Mouse (Mus musculus) right cerebral cortex, postnatal 4 days (tissue): ENCODE measurements around the gene 1700067K01Rik.
"Not testable (repeated sequence)": the region's sequence is repeated elsewhere in the genome, so short reads cannot be mapped to it uniquely, and the experiment has no call there.

Source experiments
- DNase-seq: peaks from one replicate; pipeline ENCODE4 v3.0.0-alpha.2; 2022

The 1700067K01Rik gene

DNA sequence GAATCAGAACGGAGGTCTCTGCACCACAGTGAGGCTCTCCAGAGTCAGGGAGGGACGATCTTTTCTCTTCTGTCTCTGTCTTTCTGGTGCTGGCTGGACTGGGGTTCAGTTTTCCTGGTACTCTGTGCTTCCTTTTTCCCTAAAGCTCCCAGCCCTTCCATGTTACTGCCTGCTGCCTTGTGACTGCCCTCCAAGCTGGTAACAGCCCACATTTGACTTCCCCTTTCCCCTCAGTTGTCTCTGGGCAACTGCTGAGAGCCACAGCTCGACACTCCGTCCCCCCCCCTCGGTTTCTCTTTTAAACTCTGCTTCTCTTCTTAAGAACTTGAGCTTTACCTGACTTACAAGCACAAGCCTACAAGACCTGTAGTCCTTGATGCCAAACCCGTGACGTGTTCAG lies 12.1 kb upstream of the 1700067K01Rik start:
- DNase-seq = no peak

DNA sequence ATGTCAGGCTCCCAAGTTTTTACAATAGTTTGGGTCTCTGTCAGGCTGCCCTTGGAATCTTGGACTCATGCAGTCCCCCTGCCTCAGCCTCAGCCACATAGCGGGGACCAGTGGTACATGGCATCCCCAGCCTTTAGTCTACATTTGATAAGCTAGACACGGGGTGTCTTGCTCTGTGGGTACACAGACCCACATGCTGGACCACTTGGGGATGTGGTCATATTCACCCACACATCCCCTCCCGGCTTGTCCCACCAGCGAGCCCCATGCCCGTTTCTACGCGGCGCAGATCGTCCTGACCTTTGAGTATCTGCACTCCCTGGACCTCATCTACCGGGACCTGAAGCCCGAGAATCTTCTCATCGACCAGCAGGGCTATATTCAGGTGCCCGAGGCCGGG lies 11.1 kb upstream of the 1700067K01Rik start:
- DNase-seq = no peak

- DNase-seq = no peak
These were observed 8.8 kb upstream of the 1700067K01Rik start for GRCm38 (mm10) chr8:83992488-83992887.

DNA sequence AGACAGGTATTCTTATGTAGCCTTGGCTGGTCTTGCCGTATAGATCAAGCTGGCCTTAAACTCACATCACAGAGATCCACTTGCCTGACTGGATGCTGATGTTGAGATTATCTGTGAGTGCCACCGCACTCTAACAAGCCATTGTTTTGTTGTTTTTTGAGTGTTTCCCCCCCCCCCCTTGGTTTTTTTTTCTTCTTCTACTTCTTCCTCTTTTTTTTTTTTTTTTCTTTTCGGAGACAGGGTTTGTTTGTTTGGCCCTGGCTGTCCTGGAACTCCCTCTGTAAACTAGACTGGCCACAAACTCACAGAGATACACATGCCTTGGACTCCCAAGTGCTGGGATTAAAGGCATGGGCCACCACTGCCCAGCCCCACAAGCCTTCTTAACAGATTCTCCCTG lies 7.3 kb upstream of the 1700067K01Rik start:
- DNase-seq = no peak

DNA sequence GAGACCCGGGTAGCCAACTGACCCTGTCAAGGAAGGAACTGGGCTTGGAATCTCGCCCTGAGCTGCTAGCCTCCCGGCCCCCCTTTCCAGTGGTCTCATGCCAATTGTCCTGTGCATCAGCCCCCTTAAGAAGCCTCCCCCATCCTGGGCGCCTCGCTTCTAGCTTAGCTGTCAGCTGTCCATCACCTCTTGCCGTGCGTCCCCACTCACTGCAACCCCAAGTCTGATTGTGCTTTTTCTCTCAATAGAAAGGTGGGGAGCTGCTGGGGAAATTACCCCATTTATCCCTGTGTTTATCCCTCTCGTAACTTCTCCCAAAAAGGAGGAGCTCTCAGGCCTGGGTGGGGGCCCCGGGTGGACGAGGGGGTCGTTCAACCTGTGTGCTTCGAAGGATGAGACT lies 5.3 kb upstream of the 1700067K01Rik start:
- DNase-seq = no peak

DNA sequence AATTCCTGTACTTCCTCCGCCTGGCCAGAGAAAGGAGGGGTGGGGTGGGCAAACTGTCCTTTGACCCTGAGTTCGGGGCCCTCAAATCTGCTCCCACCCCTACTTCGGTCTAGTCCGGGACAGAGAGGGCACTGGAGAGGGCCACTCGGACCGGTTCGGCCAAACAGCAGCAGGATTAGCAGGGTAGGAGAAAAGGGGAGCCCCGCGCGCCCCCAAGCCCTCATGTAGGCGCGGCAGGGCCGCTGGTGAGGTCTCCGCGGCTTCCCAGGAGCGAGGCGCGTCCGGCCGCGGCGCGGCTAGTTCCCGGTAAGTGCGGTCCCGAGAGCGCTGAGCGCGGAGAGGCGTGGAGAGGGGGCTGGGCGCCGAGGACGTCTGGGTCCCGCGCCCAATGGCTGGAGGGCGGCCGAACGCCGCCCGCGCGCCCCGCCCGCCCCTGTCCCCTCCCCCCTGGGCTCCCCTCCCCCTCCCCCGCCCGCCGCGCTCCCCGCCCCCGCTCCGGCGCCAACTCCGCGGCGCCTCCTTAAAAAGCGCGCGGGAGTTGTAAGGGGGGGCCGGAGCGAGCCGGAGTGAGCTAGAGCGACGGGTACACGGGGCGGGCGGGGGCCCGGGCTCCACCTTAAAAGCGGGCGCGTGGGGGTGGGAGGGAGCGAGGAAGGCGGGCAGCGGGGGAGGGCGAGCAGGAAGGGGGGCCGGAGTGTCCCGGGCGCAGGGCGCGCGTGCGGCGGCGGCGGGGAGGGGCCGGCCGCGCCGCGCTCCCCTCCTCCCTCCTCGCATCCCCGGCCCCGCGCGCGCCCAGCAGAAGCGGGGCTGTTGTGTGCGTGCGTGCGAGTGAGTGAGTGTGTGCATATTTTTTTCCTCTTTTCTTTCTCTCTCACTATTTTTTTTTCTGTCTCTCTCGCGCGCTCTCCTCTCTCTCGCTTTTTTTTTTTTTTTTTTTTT lies 4.5 kb upstream of the 1700067K01Rik start:
- peak; percentile 80 for DNase-seq

- peak; percentile 68 for DNase-seq
These were observed 3.7 kb upstream of the 1700067K01Rik start, which contains the start of gene Samd1 for GRCm38 (mm10) chr8:83997511-83998141. Gene Samd1 (plus strand): TSS chr8:83997672.

GRCm38 (mm10) chr8:83998231-83999056 lies 2.9 kb upstream of the 1700067K01Rik start:
- DNase-seq = peak; percentile 62

DNA sequence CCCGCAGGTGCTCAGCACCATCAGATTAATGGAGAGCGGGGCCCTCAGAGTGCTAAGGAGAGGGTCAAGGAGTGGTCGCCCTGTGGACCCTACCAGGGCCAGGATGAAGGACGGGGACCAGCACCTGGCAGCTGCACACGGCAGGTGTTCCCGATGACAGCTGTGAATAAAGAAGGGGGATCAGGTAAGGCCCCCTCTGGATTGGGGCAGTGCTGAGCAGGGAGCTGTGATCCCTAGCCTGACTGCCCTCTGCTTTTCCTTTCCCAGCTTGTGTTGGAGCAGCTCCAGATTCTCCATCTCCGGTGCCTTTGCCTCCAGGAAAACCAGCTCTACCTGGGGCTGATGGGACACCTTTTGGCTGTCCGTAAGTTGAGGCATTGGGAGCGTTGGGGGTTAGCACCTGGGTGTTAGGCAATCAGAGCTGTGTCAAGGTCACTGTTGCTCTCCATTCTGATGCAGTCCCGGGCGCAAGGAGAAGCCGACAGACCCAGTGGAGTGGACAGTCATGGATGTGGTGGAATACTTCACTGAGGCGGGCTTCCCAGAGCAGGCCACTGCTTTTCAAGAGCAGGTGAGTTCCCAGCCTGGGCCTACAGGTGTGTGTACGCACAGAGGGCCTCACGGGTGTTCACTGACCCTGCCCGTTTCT lies 2.1 kb upstream of the 1700067K01Rik start:
- no peak for DNase-seq

GRCm38 (mm10) chr8:83999825-84000224 lies 1.5 kb upstream of the 1700067K01Rik start:
- no peak for DNase-seq

DNA sequence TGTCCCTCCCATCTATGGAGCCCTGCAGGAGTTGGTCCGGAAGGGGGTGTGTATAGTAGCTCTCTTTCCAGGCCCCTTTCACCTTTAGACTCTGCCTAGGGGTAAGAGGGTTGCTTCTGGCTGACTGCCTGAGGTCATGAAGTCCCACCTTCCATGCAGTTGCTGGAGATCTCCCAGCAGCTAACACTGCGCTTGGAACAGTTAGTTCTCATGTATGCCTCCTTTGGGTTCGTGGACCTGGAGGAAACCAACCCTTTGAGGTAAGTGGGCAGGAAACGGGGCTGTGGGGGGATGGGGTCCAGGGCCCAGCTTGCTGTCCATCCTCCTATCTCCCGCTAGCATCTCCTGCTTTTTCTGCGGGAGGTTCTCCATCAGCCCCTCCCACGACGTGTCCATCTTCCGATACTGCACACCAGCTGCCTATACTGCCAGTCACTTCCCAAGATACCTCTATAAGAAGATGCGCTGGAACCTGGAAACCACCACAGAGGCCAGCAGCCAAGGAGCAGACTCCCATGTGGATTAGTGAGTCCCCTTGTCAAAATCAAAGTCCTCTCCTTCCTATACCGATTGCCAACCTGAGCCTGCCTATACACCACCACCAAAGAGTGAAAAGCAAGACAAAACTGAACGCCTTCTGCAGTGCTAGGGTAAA lies 1.8 kb downstream of the 1700067K01Rik start:
- DNase-seq = no peak

- DNase-seq = no peak
These were observed 2.4 kb downstream of the 1700067K01Rik start for GRCm38 (mm10) chr8:84003612-84004246.

GRCm38 (mm10) chr8:84004533-84005201 lies 3.4 kb downstream of the 1700067K01Rik start:
- DNase-seq = peak; percentile 88

DNA sequence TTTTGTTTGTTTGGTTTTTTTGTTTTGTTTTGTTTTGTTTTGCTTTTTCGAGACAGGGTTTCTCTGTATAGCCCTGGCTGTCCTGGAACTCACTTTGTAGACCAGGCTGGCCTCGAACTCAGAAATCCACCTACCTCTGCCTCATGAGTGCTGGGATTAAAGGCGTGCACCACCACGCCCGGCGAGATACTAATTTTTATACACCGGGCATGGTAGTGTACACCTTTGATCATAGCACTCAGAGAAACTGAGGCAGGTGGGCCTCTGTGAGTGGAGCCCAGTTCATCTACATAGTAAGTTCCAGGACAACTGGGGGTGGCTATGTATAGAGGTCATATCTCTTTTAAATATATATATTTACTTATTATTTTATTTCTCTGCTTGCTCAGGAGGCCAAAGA lies 4.2 kb downstream of the 1700067K01Rik start:
- DNase-seq = not testable (repeated sequence)

- DNase-seq = no peak
These were observed 7.1 kb downstream of the 1700067K01Rik start for GRCm38 (mm10) chr8:84008362-84008761.

DNA sequence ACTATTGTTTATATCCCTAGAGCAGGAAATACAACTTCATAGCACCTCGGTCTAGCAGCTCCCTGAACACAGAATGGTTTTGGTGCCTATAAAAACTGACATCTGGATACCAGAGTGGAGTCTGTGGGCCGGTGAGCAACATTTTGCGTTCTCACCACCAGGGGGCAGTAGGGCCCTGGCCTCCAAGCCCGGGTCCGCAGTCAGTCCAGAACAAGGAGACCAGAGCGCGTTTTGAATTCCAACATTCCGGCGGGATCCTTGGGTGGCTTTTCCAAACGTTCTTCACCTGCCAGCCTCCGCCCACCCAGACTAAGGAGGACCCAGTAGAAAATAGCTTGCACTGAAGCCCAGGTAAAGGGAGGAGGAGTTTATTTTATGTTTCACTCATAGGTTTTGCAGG lies 8.6 kb downstream of the 1700067K01Rik start:
- DNase-seq = peak; percentile 84

- DNase-seq = peak; percentile 79
These were observed 9.6 kb downstream of the 1700067K01Rik start for GRCm38 (mm10) chr8:84010625-84011611.

DNA sequence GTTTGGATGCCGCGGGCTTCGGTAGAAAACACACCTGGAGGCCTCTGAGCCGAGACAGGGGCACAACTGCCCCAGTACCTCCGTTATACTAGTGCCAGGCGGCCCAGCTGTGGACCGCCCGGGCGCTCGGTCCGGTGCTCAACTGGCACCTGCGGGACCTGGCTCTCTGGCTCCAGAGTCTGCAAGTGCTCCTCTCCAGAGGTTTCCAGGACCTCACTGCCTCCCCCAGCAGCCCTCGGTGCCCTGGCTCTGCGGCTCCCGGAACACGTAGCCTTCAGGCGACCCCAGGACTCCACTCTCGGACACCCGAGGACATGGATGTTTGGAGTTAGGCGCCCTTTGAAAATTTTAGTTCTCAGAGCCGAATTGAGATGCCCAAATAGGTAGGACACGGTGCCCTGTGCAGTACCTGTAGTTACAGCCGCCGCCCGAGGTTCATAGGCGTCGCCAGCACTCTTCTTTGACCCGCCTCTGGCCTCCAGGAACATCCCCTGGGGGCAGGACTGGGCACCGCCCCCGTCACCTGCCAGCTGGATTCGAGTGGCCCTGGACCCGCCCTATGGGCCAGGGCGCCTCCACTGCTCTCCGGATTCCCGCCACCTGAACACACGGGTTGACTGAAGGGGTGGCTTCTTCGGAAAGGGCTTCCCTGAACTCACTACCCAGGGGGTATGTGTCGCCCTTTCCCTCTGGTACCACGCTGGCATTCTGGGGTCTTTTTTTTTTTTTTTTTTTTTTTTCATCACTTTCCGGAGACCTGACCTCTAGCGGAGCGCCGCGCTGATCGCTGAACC lies 10.6 kb downstream of the 1700067K01Rik start, which contains the start of gene 2210011C24Rik:
TSS of gene 2210011C24Rik (minus strand) at position 467 of the 794 bp plus-strand sequence.
- no peak for DNase-seq
